8 mouse cellular contexts compared by ENCODE assay signal in the genomic region with DNA sequence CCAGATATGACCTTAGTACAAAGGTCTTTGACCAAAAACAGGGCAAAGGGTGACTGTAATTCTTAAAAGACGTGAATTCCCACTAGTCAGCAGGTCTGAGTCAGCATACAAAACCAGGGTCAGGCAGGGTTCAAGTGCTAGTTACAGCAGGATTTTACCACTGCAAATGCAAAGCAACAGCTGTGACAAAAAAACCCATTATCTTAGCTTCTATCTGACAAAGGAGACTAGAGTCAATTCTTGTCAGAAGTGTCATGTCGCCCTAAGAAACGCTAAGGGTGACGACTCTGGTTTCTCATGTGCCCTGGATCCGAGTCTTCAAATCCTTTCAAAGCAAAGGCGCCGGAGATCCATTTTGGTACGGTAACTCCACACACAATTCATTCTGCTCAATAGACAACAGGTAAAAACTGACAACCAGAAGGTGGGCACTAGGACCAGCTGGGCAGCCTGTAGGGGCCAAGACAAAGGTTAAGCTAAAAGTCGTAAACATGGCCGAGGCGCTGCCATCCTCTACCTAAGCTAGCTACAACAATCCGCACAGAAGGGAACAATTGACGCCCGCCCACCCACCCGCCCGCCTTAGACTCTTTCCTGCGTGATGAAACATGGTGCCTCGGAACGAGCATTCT. TPM values are rescaled to one million over a fixed set of nuclear protein-coding genes. Genes with fewer than 3 reads are reported as not detected.
A peak's percentile ranks its signal among the peaks of the same experiment; 100 is the strongest.
DNase-seq lines count a peak whose midpoint lies in the region; ATAC-seq lines count a peak whose summit lies in the region.

No protein-coding gene starts in this region.

- ATAC-seq in hindbrain, embryonic 14.5 days (ENCODE audit: low FRiP score), result no peak
- ATAC-seq in liver, embryonic 11.5 days (replicated peaks; ENCODE audit: low FRiP score), result no peak
- no peak; the same call in 1 of the 2 replicates for ATAC-seq in granulocyte monocyte progenitor cell, adult 5-6 weeks (replicated peaks; ENCODE audit: poor library complexity, severe bottlenecking)

- H3K4me1 ChIP-seq in hindbrain, embryonic 14.5 days (replicated peaks; ENCODE audit: control insufficient read depth, insufficient read depth, low read length), result peaks cover 17% of the 10 kb centered on the region
- peaks cover 28% of the 10 kb centered on the region for H3K4me1 ChIP-seq in liver, embryonic 11.5 days (replicated peaks; ENCODE audit: control insufficient read depth, insufficient read depth, low read length)

- H3K36me3 ChIP-seq in hindbrain, embryonic 14.5 days (replicated peaks; ENCODE audit: control insufficient read depth, insufficient read depth), result peaks cover 18% of the 10 kb centered on the region
- H3K36me3 ChIP-seq in liver, embryonic 11.5 days (ENCODE audit: control insufficient read depth, insufficient read depth, low read length), result peaks cover 12% of the 10 kb centered on the region

- H3K27me3 ChIP-seq in hindbrain, embryonic 14.5 days (ENCODE audit: control insufficient read depth, insufficient read depth, low read length), result no peaks in the 10 kb centered on the region
- H3K27me3 ChIP-seq in liver, embryonic 11.5 days (replicated peaks; ENCODE audit: control insufficient read depth, insufficient read depth, low read length), result peaks cover 6% of the 10 kb centered on the region

- H3K4me2 ChIP-seq in hindbrain, embryonic 14.5 days (replicated peaks), result peak overlapping the region; percentile 86
- peak overlapping the region; percentile 99 for H3K4me2 ChIP-seq in liver, embryonic 11.5 days

- H3K9ac ChIP-seq in hindbrain, embryonic 14.5 days, result peak overlapping the region; percentile 98
- peak overlapping the region; percentile 95 for H3K9ac ChIP-seq in liver, embryonic 11.5 days (ENCODE audit: low read depth, low read length)

- H3K9me3 ChIP-seq in hindbrain, embryonic 14.5 days (ENCODE audit: control insufficient read depth, low read length), result no peaks in the 10 kb centered on the region
- no peaks in the 10 kb centered on the region for H3K9me3 ChIP-seq in liver, embryonic 11.5 days (ENCODE audit: control insufficient read depth, low read length)

- peak overlapping the region; percentile 99 for H3K4me3 ChIP-seq in hindbrain, embryonic 14.5 days (replicated peaks; ENCODE audit: low read length)
- H3K4me3 ChIP-seq in liver, embryonic 11.5 days (ENCODE audit: low read depth, low read length), result peak overlapping the region; percentile 97

- 1% methylated on average over 19 of the region's 19 CpGs for WGBS in hindbrain, embryonic 14.5 days
- 2% methylated on average over 19 of the region's 19 CpGs for WGBS in liver, embryonic 11.5 days

- peak; percentile 58 to 88 for DNase-seq in adrenal gland, adult (ENCODE audit: inconsistent age in 2 of 2, low spot score in 1 of 2)
- no peak for DNase-seq in adrenal gland, adult 18-20 months (ENCODE audit: low spot score in 2 of 2)
- DNase-seq in urinary bladder, postnatal 14 days (ENCODE audit: low spot score), result peak; percentile 38
- no peak for DNase-seq in urinary bladder, postnatal 25 days (ENCODE audit: low spot score)
- no peak for DNase-seq in hindbrain, embryonic 14.5 days (ENCODE audit: low spot score)
- DNase-seq in liver, embryonic 11.5 days (ENCODE audit: low spot score), result peak; percentile 51
- DNase-seq in retina, postnatal 1 day, result peak; percentile 47

- H3K27ac ChIP-seq in hindbrain, embryonic 14.5 days, result peak overlapping the region; percentile 86
- H3K27ac ChIP-seq in liver, embryonic 11.5 days (ENCODE audit: low read depth, low read length), result peak overlapping the region; percentile 91

RNA-seq across cellular contexts. Expression of a gene that starts 0.7 kb away (rescaled TPM):
- total RNA-seq in adrenal gland, adult 18-20 months (2021), result 100 to 1,000 TPM; 326 to 423 TPM
- polyA plus RNA-seq in hindbrain, embryonic 14.5 days (2014; fragmentation: Nextera tagmentation; extraction: Ambion mirVana), result 69.3 and 79.1 TPM in 2 replicates
- 81.6 and 83.1 TPM in 2 replicates for polyA plus RNA-seq in liver, embryonic 11.5 days (2014; fragmentation: Nextera tagmentation; extraction: Ambion mirVana)
- total RNA-seq in granulocyte monocyte progenitor cell, adult 5-6 weeks (2014; fragmentation: Nextera tagmentation), result 40.3 and 49.4 TPM in 2 replicates
- total RNA-seq in granulocyte monocyte progenitor cell, adult 5-6 weeks (2017), result 32.4 and 37.1 TPM in 2 replicates

Comparison
In these comparisons a context has a peak if more than half of its experiments do, and no peak if none do; other contexts are left out.
1. DNase-seq: peak in adrenal gland, adult (2 of 2), urinary bladder, postnatal 14 days (single experiment), liver, embryonic 11.5 days (single experiment) and retina, postnatal 1 day (single experiment); none in adrenal gland, adult 18-20 months (0 of 2), urinary bladder, postnatal 25 days (single experiment) and hindbrain, embryonic 14.5 days (single experiment).
2. RNA of a gene that starts 0.7 kb away (total RNA-seq): 326 to 423 TPM in adrenal gland, adult 18-20 months; 32.4 to 49.4 TPM in granulocyte monocyte progenitor cell, adult 5-6 weeks; every median in the first group is over 4 times any median in the second.